Mouse (Mus musculus): ENCODE measurements around the gene Herpud1.

DNA sequence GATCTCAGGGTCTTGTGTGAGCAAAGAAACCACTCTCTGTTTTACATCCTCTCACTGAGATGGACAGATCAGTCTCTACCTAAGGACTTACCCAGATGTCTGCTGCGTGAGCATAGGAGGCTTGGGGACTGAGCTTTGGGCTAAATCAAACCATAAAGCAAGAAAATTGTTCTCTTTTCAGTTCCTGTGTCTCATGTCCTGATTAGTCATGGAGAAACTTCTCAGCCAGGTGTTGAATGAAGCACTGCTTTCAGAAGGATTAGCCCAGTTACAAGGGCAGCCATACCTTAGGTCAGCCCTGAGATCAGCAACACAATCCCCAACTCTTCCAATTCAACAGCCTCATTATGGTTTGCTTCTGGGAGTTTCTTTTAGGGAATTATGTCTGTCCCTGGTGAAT is 55.4 kb downstream of the Herpud1 start:
- TF ChIP-seq CTCF (IDR thresholded peaks at IDR 0.05; ENCODE audit: borderline replicate concordance, control insufficient read depth, extremely low read depth, insufficient read depth, low read length, poor library complexity) (no peak), POLR2A (IDR thresholded peaks at IDR 0.05; ENCODE audit: control insufficient read depth, extremely low read depth, insufficient read depth, low read length, poor library complexity) (no peak)
